Mouse (Mus musculus) adipocyte (in vitro differentiated cells): ENCODE results near the gene Olfr149.
"Not testable (repeated sequence)": the region's sequence is repeated elsewhere in the genome, so short reads cannot be mapped to it uniquely, and the experiment has no call there.

Experiments
- DNase-seq: peaks from one replicate; pipeline ENCODE4 v3.0.0-alpha.2; 2016; ENCODE audit warnings: low spot score

The Olfr149 gene

DNA sequence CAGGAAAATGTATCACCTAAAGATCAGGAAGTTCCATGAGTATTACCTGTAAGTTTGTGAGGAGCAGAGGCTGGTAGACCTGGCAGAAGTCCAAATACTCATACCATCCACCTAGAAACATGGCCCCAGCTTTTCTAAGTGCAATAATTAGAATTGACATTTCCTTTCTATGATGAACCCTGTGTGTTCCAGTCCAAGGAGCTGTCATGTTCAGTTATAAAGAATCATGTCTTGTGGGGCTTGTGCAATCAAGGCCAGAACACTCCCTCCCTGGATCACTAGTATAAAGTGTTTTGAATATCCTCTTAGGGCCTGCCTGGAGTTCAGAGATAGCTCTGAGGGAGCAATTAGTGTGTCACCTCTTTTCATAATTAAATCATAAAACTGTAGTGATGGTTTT, at the start of gene Olfr149:
Gene Olfr149, minus strand, starts transcription at position 101 of the 400 bp plus-strand sequence.
- no peak for DNase-seq

DNA sequence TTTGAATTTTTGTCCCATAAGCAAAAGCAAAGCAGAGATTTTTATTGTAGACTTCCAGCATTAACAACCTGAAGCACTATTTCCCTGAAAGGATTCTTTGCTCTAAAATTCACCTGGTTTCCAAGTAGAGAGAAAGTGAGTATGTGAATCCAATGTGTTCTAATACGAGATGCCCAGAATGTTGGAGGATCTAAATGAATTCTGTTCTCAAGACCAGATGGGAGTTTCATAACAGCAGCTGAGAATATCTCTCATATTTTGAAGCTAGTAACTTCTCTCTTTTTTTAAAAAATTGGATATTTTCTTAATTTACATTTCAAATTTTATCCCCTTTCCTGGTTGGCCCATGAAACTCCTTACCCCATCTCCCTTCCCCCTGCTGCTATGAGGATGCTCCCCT, 39.5 kb upstream of the Olfr149 start:
- DNase-seq: no peak

DNA sequence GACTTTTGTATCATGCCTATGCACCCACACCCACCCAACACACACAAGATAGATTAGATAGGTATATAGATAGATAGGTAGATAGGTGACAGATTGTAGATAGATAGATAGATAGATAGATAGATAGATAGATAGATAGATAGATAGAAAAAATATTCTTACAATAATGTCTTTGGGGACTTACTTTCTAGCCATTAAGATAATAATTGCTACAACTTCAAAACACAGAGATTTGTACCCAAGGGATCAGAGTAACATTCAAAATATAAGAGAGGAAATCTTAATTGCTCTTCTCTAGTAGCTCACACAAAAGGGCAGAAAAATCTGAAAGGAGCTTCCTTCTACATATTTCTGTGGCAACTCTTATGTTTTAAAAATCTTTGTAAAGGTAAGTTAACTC, 39.0 kb upstream of the Olfr149 start, which contains the start of gene Olfr967:
Gene Olfr967, plus strand, starts transcription at position 301 of the 400 bp plus-strand sequence.
- DNase-seq: no peak

DNA sequence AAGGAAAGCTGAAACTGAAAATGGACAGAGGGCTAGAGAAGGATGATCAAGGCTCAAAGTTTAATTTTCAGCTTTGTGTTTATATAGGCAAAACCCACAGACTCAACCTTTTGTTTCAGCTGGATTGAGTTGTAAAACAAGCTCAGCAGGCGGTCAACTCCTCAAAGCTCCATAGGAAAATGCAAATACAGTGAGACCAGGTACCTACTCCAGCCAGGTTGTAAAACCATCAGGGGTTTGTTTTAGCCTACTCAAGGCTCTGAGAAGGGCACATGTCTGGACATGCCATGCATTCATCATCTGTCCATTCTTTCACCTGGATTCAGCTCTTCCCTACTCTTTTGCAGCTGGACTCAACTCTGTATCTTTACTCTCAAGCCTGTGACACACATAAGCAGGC, 33.8 kb upstream of the Olfr149 start:
- no peak for DNase-seq

DNA sequence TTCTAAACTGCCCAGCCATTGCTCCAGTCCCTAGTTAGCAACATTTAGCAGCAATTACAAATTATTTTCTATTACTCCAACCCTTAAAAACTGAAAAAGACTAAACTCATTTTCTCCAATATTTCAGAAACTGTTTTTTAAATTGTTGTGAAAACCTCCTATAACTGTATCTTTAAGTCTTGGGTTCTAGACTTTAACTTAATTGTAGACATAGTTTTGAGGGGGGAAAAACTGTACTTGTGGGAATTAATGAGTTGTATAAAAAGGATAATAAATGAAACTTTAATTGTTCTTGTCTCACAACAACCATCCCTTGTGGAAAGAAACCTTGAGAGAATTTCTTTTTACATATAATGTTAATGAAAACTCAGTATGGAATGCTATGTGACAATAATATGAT, 23.8 kb upstream of the Olfr149 start, which contains the start of gene Olfr150:
Gene Olfr150, plus strand, starts transcription at position 301 of the 400 bp plus-strand sequence.
- DNase-seq: no peak

DNA sequence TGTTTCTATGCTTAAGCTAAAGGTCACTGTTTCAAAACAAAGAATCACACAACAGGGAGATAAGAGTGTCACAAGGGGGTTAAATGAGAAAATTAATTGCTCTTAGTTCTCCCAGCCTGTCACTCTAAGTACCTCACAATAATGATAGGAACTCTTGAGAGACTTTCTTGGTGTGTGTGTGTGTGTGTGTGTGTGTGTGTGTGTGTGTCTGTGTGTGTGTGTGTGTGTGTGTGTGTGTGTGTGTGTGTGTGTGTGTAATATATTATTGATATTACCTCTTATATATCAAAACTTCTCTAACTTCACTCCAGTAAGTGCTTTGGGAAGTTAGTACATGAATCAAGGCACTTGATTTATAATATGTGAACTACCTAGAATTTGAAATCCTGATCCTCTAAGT, 4.1 kb upstream of the Olfr149 start, which contains the start of gene Olfr965:
Gene Olfr965, plus strand, starts transcription at position 301 of the 400 bp plus-strand sequence.
- no peak for DNase-seq

DNA sequence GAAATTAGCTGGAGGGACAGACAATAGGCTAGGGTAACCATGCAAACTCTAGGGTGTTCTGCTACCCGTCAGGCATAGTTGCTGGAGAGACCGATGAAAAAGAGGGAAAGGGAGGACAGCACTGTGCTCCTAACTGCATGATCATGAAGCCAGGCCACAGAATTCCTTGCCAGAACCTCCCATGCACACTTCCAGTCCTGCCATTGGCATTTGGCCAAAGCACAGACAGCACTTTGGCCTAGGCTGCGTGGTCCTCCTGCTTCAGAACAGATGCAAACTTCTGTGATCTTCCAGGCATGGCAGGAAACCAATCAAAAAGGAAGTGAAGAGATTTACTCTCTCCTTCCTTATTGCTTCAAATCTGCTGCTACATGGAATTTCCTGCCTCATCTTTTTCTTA, 2.0 kb upstream of the Olfr149 start:
- DNase-seq: no peak

DNA sequence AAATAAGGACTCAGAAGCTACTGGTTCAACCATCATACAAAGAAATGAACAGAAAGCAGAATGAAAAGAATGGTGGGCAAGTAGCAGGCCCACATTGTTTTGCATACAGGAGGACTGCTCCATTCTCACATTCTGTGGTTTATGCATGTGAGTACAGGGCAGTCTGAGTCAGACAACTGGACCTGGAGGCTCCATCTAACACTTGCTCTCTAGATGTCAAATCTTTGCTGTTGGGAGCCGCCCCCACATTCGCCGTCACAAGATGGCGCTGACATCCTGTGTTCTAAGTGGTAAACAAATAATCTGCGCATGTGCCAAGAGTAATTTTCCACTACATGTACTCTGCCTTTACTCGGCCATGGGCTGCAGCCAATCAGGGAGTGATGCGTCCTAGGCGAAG, 5.8 kb downstream of the Olfr149 start:
- not testable (repeated sequence) for DNase-seq

DNA sequence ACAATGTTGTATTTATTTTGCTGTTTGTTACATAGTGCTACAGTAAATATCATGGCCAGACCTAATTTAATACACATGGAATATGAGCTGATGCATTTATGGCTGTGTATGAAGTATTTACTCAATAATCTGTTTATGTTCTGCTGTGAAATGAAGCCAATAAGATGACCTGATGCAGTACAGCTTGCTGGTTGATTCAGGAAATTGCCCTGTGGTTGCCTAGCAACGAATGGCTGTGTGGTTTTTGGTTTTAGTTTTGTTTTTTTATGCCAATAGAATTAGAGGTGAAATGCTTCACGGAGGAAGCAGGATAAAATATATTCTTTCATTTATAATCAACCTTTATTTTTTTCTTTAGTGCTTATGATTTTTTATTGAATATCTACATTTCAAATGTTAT, 27.6 kb downstream of the Olfr149 start:
- DNase-seq: no peak

DNA sequence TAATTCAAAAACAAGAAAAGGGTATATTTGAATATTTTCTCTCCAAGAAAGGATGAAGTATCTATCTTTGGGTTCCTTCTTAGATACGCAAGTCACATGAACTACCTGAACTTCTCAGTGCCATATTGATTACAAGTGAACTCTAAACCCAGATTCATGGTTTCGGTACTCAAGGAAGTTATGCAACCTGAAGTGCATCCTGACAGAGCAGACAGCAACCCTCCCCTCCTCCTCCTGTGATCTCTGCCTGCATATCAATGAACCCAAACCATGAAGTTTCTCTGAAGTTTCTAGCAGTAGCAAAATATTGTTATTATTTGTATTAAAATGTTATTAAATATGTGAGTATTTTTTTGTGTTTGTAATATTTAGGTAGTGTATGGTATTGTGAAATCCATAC, 28.4 kb downstream of the Olfr149 start:
- no peak for DNase-seq

DNA sequence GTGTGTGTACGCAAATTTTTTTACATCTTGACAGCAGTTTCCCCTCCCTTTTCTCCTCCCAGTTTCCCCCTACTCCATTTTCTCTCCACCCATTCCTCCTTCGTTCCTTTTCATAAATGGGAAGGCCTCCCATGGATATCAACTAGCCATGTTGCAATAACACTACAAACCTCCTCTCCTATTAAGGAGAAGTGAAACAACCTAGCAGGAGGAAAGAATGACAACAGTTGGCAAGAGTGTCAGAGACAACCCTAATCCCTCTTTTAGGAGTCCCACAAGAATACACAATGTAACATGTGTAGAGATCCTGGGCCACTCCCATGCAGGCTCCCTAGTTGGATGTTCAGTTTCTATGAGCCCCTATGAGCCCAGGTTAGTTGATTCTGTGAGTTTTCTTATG, 32.1 kb downstream of the Olfr149 start:
- DNase-seq: no peak

DNA sequence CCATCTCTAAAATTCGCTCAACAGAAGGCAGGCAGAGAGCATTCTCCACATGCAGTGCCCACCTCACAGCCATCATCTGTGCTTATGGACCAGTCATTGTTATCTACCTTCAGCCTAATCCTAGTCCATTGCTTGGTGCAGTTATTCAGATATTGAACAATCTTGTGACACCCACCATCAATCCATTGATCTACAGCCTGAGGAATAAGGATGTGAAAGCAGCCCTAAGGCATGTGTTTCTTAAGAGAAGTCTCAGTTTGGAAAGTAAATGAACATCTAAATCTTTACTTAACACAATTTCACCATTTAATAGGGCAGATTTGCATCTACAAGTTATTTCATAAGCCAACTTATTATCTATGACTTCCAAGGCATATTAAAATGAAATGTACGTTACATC, 37.2 kb downstream of the Olfr149 start:
- no peak for DNase-seq

DNA sequence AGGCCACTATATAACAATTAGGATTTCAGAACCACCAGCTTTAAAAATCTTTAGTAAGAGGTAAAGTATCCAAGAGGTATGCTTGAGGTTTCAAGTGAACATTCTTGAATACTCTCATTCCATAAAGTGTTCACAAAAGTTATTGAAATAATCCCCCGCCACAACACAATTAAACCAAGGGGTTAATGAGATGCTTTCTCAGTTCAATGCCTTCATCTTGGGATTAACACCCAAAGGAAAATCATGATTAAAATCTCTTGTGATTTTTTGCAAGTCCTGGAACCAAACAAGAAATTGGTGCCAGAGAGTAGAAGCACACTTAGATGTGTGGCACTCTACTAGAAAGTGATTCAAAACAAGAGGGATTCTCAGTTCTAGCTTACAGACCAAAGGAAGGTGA, 40.0 kb downstream of the Olfr149 start, which contains the start of gene Olfr963:
Gene Olfr963, plus strand, starts transcription at position 301 of the 400 bp plus-strand sequence.
- no peak for DNase-seq

DNA sequence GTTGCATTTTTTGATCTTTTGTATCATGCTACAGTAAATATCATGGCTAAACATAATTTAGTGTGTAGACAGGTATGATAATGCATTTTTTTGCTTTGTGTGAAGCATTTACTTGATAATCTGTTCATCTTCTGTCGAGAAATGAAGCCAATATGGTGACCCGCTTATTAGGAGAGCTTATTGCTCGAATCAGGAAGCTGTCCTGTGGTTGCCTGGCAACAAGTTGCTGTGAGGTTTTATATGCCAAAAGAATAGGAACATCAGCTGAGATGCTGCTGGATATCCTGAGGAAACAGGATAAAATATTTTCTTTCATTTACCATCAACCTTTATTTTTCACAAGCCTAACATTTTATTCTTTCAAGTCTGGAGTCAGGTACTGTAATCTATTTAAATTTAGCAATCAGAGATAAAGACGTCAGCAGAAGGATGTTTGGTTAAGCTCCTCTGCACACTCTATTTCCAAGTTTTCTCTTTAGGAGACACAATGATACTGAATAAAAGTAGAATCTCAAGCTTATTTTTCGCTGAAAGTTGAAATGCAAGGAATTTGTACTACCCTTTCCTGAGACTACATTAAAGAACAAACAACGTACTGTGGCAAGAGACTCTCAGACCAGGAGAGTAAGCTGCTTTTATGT, 52.0 kb downstream of the Olfr149 start:
- DNase-seq: no peak
